8 mouse cellular contexts compared by ENCODE assay signal in the genomic region with DNA sequence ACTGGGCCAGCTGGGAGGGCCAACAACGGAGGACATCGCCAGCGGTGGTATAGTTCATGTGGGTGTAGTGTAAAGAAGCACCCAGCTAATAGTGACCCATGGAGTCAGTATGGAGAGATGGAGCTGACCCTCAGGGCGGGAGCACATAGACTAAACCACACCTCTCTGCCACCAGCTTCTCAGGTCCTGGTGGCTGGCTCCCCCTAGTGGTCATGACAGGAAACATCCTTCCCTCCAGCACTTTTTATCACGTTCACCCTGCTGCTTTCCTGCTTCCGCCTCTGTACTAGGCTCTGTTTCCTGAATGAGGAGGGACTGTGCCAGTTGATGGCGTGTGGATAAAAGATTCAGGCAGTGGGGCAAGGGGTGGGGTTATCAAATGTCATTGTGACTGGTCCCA. TPM values are rescaled to one million over a fixed set of nuclear protein-coding genes. Genes with fewer than 3 reads are reported as not detected.
DNase-seq lines count a peak whose midpoint lies in the region; ATAC-seq lines count a peak whose summit lies in the region.

No protein-coding gene starts in this region.

- peaks cover 59% of the 10 kb centered on the region for H3K4me1 ChIP-seq in hindbrain, embryonic 15.5 days (replicated peaks)

- peak overlapping the region; percentile 66; the same call in 1 of the 2 replicates for H3K4me2 ChIP-seq in hindbrain, embryonic 15.5 days

- peak overlapping the region; percentile 93 for H3K27ac ChIP-seq in hindbrain, embryonic 15.5 days (replicated peaks)

- WGBS in hindbrain, embryonic 15.5 days: 9% methylated on average over 7 of the region's 7 CpGs

- H3K36me3 ChIP-seq in hindbrain, embryonic 15.5 days: peaks cover 28% of the 10 kb centered on the region

- H3K9ac ChIP-seq in hindbrain, embryonic 15.5 days: no peak overlapping the region

- H3K4me3 ChIP-seq in hindbrain, embryonic 15.5 days: no peak overlapping the region

- H3K9me3 ChIP-seq in hindbrain, embryonic 15.5 days: no peaks in the 10 kb centered on the region

- ATAC-seq in hindbrain, embryonic 15.5 days (ENCODE audit: low FRiP score, low read depth): peak; percentile 67

- no peaks in the 10 kb centered on the region for H3K27me3 ChIP-seq in hindbrain, embryonic 15.5 days

- DNase-seq in ZHBTc4 (ENCODE audit: low read depth, low spot score): peak; percentile 92
- peak; percentile 83 to 88 for DNase-seq in cerebellum, postnatal 14 days
- DNase-seq in gastrocnemius, adult 18-20 months (ENCODE audit: low spot score): peak; percentile 69
- DNase-seq in left cerebral cortex, adult 18-20 months (ENCODE audit: low spot score in 2 of 2): peak; percentile 65 to 70
- DNase-seq in lung, postnatal 4 days: peak; percentile 84 to 88
- peak; percentile 72 for DNase-seq in right cerebral cortex, adult 18-20 months
- DNase-seq in urinary bladder, postnatal 36 days (ENCODE audit: low spot score in 2 of 2): peak; percentile 66 to 74

RNA-seq across cellular contexts. Expression of a gene that starts 15.8 kb away (rescaled TPM):
- under 1 TPM; 0.26 to 0.80 TPM for total RNA-seq in gastrocnemius, adult 18-20 months (2021)
- polyA plus RNA-seq in hindbrain, embryonic 15.5 days (2015; fragmentation: Nextera tagmentation; extraction: Ambion mirVana): 0.79 and 0.95 TPM in 2 replicates
- total RNA-seq in left cerebral cortex, adult 18-20 months (2021): under 1 TPM; 0.30 to 0.87 TPM

RNA-seq across cellular contexts. Expression of a gene that starts 27.1 kb away (rescaled TPM):
- 10 to 100 TPM; 19.8 to 24.3 TPM for total RNA-seq in gastrocnemius, adult 18-20 months (2021)
- polyA plus RNA-seq in hindbrain, embryonic 15.5 days (2015; fragmentation: Nextera tagmentation; extraction: Ambion mirVana): 116 and 122 TPM in 2 replicates
- 10 to 100 TPM; 81.2 to 81.3 TPM for total RNA-seq in left cerebral cortex, adult 18-20 months (2021)

RNA-seq across cellular contexts. Expression of a gene that starts 53.2 kb away (rescaled TPM):
- total RNA-seq in gastrocnemius, adult 18-20 months (2021): not detected
- polyA plus RNA-seq in hindbrain, embryonic 15.5 days (2015; fragmentation: Nextera tagmentation; extraction: Ambion mirVana): 2.1 and 2.4 TPM in 2 replicates
- under 1 TPM; 0.45 to 0.81 TPM for total RNA-seq in left cerebral cortex, adult 18-20 months (2021)
